Mouse (Mus musculus): ENCODE measurements around the gene Slc25a19. TPM values are rescaled to one million over a fixed set of nuclear protein-coding genes. Genes with fewer than 3 reads are reported as not detected.
A peak's percentile ranks its signal among the peaks of the same experiment; 100 is the strongest.

Slc25a19 gene
- polyA plus RNA-seq, 1 experiment = 88.3 TPM

GRCm38 (mm10) chr11:115632862-115633261 is 4.8 kb upstream of the Slc25a19 start:
- Histone ChIP-seq H3K4me3 (ENCODE audit: insufficient read depth, low read length) (no peak overlapping the region), H3K4me1 (ENCODE audit: control insufficient read depth, insufficient read depth, low read length) (no peaks in the 10 kb centered on the region), H3K27ac (ENCODE audit: insufficient read depth, low read length) (no peak overlapping the region)
- TF ChIP-seq POLR2A (IDR thresholded peaks at IDR 0.05; ENCODE audit: extremely low read depth, insufficient read depth, low read length) (no peak), CTCF (IDR thresholded peaks at IDR 0.05; ENCODE audit: extremely low read depth, insufficient read depth, low read length) (no peak)

- Histone ChIP-seq H3K27ac (ENCODE audit: insufficient read depth, low read length) (no peak overlapping the region), H3K4me3 (ENCODE audit: insufficient read depth, low read length) (no peak overlapping the region), H3K4me1 (ENCODE audit: control insufficient read depth, insufficient read depth, low read length) (peaks cover under 1% of the 10 kb centered on the region; the same call in 1 of the 2 replicates)
- no peak for TF ChIP-seq POLR2A (IDR thresholded peaks at IDR 0.05; ENCODE audit: extremely low read depth, insufficient read depth, low read length)
- no peak for TF ChIP-seq CTCF (IDR thresholded peaks at IDR 0.05; ENCODE audit: extremely low read depth, insufficient read depth, low read length)
These were observed 4.2 kb upstream of the Slc25a19 start for GRCm38 (mm10) chr11:115632247-115632646.

GRCm38 (mm10) chr11:115631505-115631890 is 3.4 kb upstream of the Slc25a19 start:
- TF ChIP-seq CTCF (IDR thresholded peaks at IDR 0.05; ENCODE audit: extremely low read depth, insufficient read depth, low read length) (peak; percentile 69), POLR2A (IDR thresholded peaks at IDR 0.05; ENCODE audit: extremely low read depth, insufficient read depth, low read length) (no peak)
- H3K27ac ChIP-seq (ENCODE audit: insufficient read depth, low read length) = no peak overlapping the region
- peaks cover 1% of the 10 kb centered on the region; the same call in 1 of the 2 replicates for H3K4me1 ChIP-seq (ENCODE audit: control insufficient read depth, insufficient read depth, low read length)
- H3K4me3 ChIP-seq (ENCODE audit: insufficient read depth, low read length) = no peak overlapping the region

GRCm38 (mm10) chr11:115630532-115631504 is 2.7 kb upstream of the Slc25a19 start:
- no peak overlapping the region for H3K4me3 ChIP-seq (ENCODE audit: insufficient read depth, low read length)
- no peak overlapping the region for H3K27ac ChIP-seq (ENCODE audit: insufficient read depth, low read length)
- peaks cover 1% of the 10 kb centered on the region; the same call in 1 of the 2 replicates for H3K4me1 ChIP-seq (ENCODE audit: control insufficient read depth, insufficient read depth, low read length)
- TF ChIP-seq POLR2A (IDR thresholded peaks at IDR 0.05; ENCODE audit: extremely low read depth, insufficient read depth, low read length) (no peak), CTCF (IDR thresholded peaks at IDR 0.05; ENCODE audit: extremely low read depth, insufficient read depth, low read length) (no peak)

- peaks cover 1% of the 10 kb centered on the region; the same call in 1 of the 2 replicates for H3K4me1 ChIP-seq (ENCODE audit: control insufficient read depth, insufficient read depth, low read length)
- H3K4me3 ChIP-seq (ENCODE audit: insufficient read depth, low read length) = no peak overlapping the region
- TF ChIP-seq CTCF (IDR thresholded peaks at IDR 0.05; ENCODE audit: extremely low read depth, insufficient read depth, low read length) (no peak), POLR2A (IDR thresholded peaks at IDR 0.05; ENCODE audit: extremely low read depth, insufficient read depth, low read length) (no peak)
- no peak overlapping the region for H3K27ac ChIP-seq (ENCODE audit: insufficient read depth, low read length)
These were observed 1.8 kb upstream of the Slc25a19 start for GRCm38 (mm10) chr11:115629734-115630531.

- no peak for TF ChIP-seq CTCF (IDR thresholded peaks at IDR 0.05; ENCODE audit: extremely low read depth, insufficient read depth, low read length)
- no peak for TF ChIP-seq POLR2A (IDR thresholded peaks at IDR 0.05; ENCODE audit: extremely low read depth, insufficient read depth, low read length)
- peak overlapping the region; percentile 61; the same call in 1 of the 2 replicates for H3K4me3 ChIP-seq (ENCODE audit: insufficient read depth, low read length)
- H3K27ac ChIP-seq (ENCODE audit: insufficient read depth, low read length) = no peak overlapping the region
- peaks cover 1% of the 10 kb centered on the region; the same call in 1 of the 2 replicates for H3K4me1 ChIP-seq (ENCODE audit: control insufficient read depth, insufficient read depth, low read length)
These were observed 488 bp upstream of the Slc25a19 start for GRCm38 (mm10) chr11:115628465-115629101.

GRCm38 (mm10) chr11:115626824-115627616 is 1.1 kb downstream of the Slc25a19 start:
- TF ChIP-seq POLR2A (IDR thresholded peaks at IDR 0.05; ENCODE audit: extremely low read depth, insufficient read depth, low read length) (no peak), CTCF (IDR thresholded peaks at IDR 0.05; ENCODE audit: extremely low read depth, insufficient read depth, low read length) (no peak)
- Histone ChIP-seq H3K4me1 (ENCODE audit: control insufficient read depth, insufficient read depth, low read length) (peaks cover 1% of the 10 kb centered on the region; the same call in 1 of the 2 replicates), H3K27ac (ENCODE audit: insufficient read depth, low read length) (no peak overlapping the region), H3K4me3 (ENCODE audit: insufficient read depth, low read length) (peak overlapping the region; percentile 61)

- H3K4me3 ChIP-seq (ENCODE audit: insufficient read depth, low read length) = no peak overlapping the region
- peaks cover 1% of the 10 kb centered on the region; the same call in 1 of the 2 replicates for H3K4me1 ChIP-seq (ENCODE audit: control insufficient read depth, insufficient read depth, low read length)
- no peak for TF ChIP-seq CTCF (IDR thresholded peaks at IDR 0.05; ENCODE audit: extremely low read depth, insufficient read depth, low read length)
- no peak for TF ChIP-seq POLR2A (IDR thresholded peaks at IDR 0.05; ENCODE audit: extremely low read depth, insufficient read depth, low read length)
- no peak overlapping the region for H3K27ac ChIP-seq (ENCODE audit: insufficient read depth, low read length)
These were observed 2.2 kb downstream of the Slc25a19 start for GRCm38 (mm10) chr11:115625877-115626276.
